Mouse (Mus musculus) heart, embryonic 15.5 days (tissue): ENCODE data around the gene Kntc1. TPM values are rescaled to one million over a fixed set of nuclear protein-coding genes. Genes with fewer than 3 reads are reported as not detected.
A peak's percentile ranks its signal among the peaks of the same experiment; 100 is the strongest.
"Not testable (repeated sequence)": the region's sequence is repeated elsewhere in the genome, so short reads cannot be mapped to it uniquely, and the experiment has no call there.

Experiments
- ATAC-seq: fragments of 200-750 bp; cut with Nextera tagmentation; replicated peaks from 2 replicates; pipeline ENCODE4 v1.8.0; 2017; ENCODE audit warnings: low read depth, moderate TSS enrichment; ENCODE audit not compliant: insufficient number of reproducible peaks, insufficient read depth, low FRiP score
- H3K27ac ChIP-seq: fragments of 300-500 bp; sonication (generic); 2 replicates; pipeline ENCODE4 v1.5.1; 2015; ENCODE audit warnings: mild to moderate bottlenecking, inconsistent platforms
- H3K27me3 ChIP-seq: fragments of 300-500 bp; sonication (generic); 2 replicates; pipeline ENCODE4 v1.6.1; 2015; ENCODE audit warnings: inconsistent platforms
- H3K36me3 ChIP-seq: fragments of 300-500 bp; sonication (generic); 2 replicates; pipeline ENCODE4 v1.6.1; 2015; ENCODE audit warnings: mild to moderate bottlenecking, inconsistent platforms
- H3K4me1 ChIP-seq: fragments of 300-500 bp; sonication (generic); replicated peaks from 2 replicates; pipeline ENCODE4 v1.6.1; 2015; ENCODE audit warnings: inconsistent platforms
- H3K4me2 ChIP-seq: fragments of 300-500 bp; sonication (generic); 2 replicates; pipeline ENCODE4 v1.6.1; 2015; ENCODE audit warnings: inconsistent platforms, mild to moderate bottlenecking, moderate library complexity
- H3K4me3 ChIP-seq: fragments of 300-500 bp; sonication (generic); 2 replicates; pipeline ENCODE4 v1.5.1; 2015; ENCODE audit warnings: mild to moderate bottlenecking, inconsistent platforms
- H3K9ac ChIP-seq: fragments of 300-500 bp; sonication (generic); 2 replicates; pipeline ENCODE4 v1.6.1; 2015; ENCODE audit warnings: mild to moderate bottlenecking, inconsistent platforms
- H3K9me3 ChIP-seq: fragments of 300-500 bp; sonication (generic); replicated peaks from 2 replicates; pipeline ENCODE4 v1.6.1; 2016; ENCODE audit warnings: inconsistent platforms
- WGBS: fragments of 180-500 bp; shearing (Covaris S2); methylation state at CpG from one replicate; pipeline ENCODE4 v1.1.7; 2015; ENCODE audit warnings: mixed read lengths; 5-methylcytosine and 5-hydroxymethylcytosine counted together
- polyA plus RNA-seq: library from polyadenylated mRNA; unstranded; fragments of >200 nt; fragmentation: Nextera tagmentation; extraction: Ambion mirVana; gene quantifications from 2 replicates; pipeline ENCODE4 v1.2.1, GENCODE M21; 2015

The Kntc1 gene
- polyA plus RNA-seq, 1 experiment from 2014 or later = 14.2 TPM

DNA sequence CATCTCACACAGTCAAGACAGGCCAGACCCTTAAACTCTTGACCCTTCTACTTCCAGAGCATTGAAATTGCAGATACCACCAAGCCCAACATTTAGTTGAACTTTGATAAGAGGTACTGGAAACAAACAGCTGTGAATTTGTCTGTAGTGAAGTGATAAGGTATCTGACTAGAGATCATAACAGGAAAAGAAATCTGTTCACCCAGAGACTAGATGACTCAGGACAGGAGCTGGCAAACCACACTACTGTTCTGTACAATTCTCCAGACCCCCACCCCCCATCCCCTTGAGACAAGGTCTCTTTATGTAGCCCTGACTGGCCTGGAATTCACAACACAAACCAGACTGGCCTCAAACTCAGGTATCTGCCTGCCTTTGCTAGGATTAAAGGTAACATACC lies 3.3 kb upstream of the Kntc1 start:
- Histone ChIP-seq H3K9ac (peak overlapping the region; percentile 19; the same call in 1 of the 2 replicates), H3K27me3 (no peaks in the 10 kb centered on the region)
- ATAC-seq = no peak

GRCm38 (mm10) chr5:123747604-123748003 lies 1.9 kb upstream of the Kntc1 start:
- no peaks in the 10 kb centered on the region for H3K9me3 ChIP-seq
- ATAC-seq = no peak
- peaks cover 22% of the 10 kb centered on the region for H3K36me3 ChIP-seq
- H3K27me3 ChIP-seq = no peaks in the 10 kb centered on the region
- 24% methylated on average over 7 of the region's 7 CpGs for WGBS
- peak overlapping the region; percentile 73 for H3K4me3 ChIP-seq
- H3K4me1 ChIP-seq = peaks cover 31% of the 10 kb centered on the region
- peak overlapping the region; percentile 46 for H3K9ac ChIP-seq
- H3K4me2 ChIP-seq = peak overlapping the region; percentile 67
- H3K27ac ChIP-seq = no peak overlapping the region

More for the DNA sequence above, 3.3 kb upstream of the Kntc1 start:
- peaks cover 28% of the 10 kb centered on the region for H3K36me3 ChIP-seq
- no peak overlapping the region for H3K27ac ChIP-seq
- H3K4me2 ChIP-seq = peak overlapping the region; percentile 67
- H3K4me3 ChIP-seq = peak overlapping the region; percentile 73; the same call in 1 of the 2 replicates
- no peaks in the 10 kb centered on the region for H3K9me3 ChIP-seq
- H3K4me1 ChIP-seq = peaks cover 31% of the 10 kb centered on the region

DNA sequence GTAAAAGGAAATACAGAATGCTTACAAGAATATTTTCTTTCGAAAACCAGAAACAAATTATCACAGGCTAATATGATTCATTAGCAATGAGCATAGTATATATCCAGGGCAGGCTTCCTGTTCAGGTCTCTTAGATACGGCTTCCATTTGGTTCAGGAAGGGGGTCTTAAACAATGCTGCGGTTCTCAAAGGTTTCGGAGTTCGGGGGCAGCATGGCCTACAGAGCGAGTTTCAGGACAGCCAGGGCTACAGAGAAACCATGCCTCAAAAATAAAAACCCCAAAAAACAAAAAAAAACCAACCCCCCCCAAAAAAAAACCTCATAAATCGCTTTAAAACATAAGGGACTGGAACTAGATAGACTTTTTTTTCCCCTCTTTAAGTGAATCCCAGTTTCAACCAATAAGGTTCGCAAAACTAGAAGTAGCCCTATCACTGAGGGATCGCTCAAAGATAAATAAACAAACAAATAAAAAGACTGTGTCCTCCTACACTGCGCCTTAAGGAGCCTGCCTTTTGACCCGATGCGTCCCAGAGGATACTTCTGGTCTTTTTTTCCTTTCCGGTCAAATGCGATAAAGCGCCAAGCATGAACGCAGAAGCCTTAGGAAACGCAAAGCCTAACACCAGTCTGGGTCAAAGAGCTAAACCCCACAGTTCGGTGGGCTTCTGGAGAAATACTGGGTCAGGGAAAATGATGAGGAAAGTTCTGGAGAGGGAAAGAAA lies 1.0 kb upstream of the Kntc1 start:
- H3K36me3 ChIP-seq = peaks cover 14% of the 10 kb centered on the region
- peak; percentile 15; the same call in 1 of the 2 replicates for ATAC-seq
- peak overlapping the region; percentile 73 for H3K4me3 ChIP-seq
- no peaks in the 10 kb centered on the region for H3K9me3 ChIP-seq
- WGBS = under 1% methylated on average over 18 of the region's 18 CpGs
- peak overlapping the region; percentile 65 for H3K9ac ChIP-seq
- no peaks in the 10 kb centered on the region for H3K27me3 ChIP-seq
- H3K27ac ChIP-seq = peak overlapping the region; percentile 97
- H3K4me1 ChIP-seq = peaks cover 31% of the 10 kb centered on the region
- H3K4me2 ChIP-seq = peak overlapping the region; percentile 67

DNA sequence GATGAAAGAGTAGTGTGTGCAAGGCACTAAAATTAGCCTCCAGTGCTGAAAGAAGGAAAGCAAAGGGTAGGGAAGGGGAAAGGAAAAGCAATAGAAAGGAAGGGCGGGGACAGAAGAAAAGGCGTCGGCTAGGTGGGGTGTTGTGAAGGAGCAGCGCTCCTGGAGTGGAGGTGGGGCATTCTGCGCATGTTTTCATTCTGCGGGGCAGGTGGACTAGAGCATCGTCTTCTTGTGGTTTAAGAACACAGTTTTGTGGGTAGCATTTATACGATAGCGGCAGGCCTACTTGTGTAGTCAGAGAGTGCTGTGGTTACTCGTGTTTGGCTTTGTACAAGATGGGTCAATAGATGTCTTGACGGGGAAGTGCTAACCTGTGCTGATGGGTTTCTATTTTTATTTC lies 16.0 kb downstream of the Kntc1 start:
- Histone ChIP-seq H3K36me3 (peaks cover 44% of the 10 kb centered on the region), H3K4me3 (no peak overlapping the region), H3K4me1 (no peaks in the 10 kb centered on the region), H3K27me3 (no peaks in the 10 kb centered on the region), H3K4me2 (no peak overlapping the region), H3K9me3 (no peaks in the 10 kb centered on the region), H3K27ac (no peak overlapping the region), H3K9ac (no peak overlapping the region)
- WGBS = 85% methylated on average over 11 of the region's 11 CpGs
- ATAC-seq = no peak

DNA sequence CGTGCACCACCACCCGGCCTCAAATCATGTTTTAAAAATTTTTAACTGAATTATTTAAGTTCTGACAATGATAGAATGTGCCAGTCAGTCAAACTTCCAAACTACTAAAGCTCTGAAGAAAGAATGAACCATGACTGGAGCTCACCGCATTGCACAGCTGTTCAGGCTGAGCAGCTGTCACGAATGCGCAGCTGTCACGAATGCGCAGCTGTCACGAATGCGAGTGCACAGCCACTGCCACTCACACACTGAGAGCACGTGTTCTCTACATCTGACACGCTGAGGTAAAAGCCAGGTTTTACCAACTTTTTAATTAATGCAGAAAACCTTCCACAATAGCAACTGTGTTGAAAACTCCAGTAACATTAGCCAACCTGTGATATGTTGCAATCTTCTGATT lies 16.9 kb downstream of the Kntc1 start:
- not testable (repeated sequence) for H3K4me1 ChIP-seq, H3K4me2 ChIP-seq, H3K27me3 ChIP-seq, H3K9ac ChIP-seq, ATAC-seq, H3K9me3 ChIP-seq, H3K4me3 ChIP-seq, H3K27ac ChIP-seq
- WGBS = 92% methylated on average over 11 of the region's 11 CpGs
- H3K36me3 ChIP-seq = peaks cover 44% of the 10 kb centered on the region

- no peak overlapping the region for H3K27ac ChIP-seq
- no peak for ATAC-seq
- no peak overlapping the region for H3K9ac ChIP-seq
- peaks cover 45% of the 10 kb centered on the region for H3K36me3 ChIP-seq
- H3K4me3 ChIP-seq = no peak overlapping the region
- no peaks in the 10 kb centered on the region for H3K27me3 ChIP-seq
- H3K4me1 ChIP-seq = no peaks in the 10 kb centered on the region
- H3K4me2 ChIP-seq = no peak overlapping the region
- no peaks in the 10 kb centered on the region for H3K9me3 ChIP-seq
- WGBS = 90% methylated on average over 9 of the region's 9 CpGs
Observed at GRCm38 (mm10) chr5:123773441-123773840, 23.9 kb downstream of the Kntc1 start.

- WGBS = 92% methylated on average over 8 of the region's 8 CpGs
- no peak for ATAC-seq
- no peaks in the 10 kb centered on the region for H3K27me3 ChIP-seq
Observed at GRCm38 (mm10) chr5:123780716-123781115, 31.2 kb downstream of the Kntc1 start.

GRCm38 (mm10) chr5:123781864-123782263 lies 32.3 kb downstream of the Kntc1 start:
- H3K4me2 ChIP-seq = no peak overlapping the region
- no peak for ATAC-seq
- H3K9ac ChIP-seq = no peak overlapping the region
- peaks cover 41% of the 10 kb centered on the region for H3K36me3 ChIP-seq
- WGBS = 88% methylated on average over 4 of the region's 4 CpGs
- no peaks in the 10 kb centered on the region for H3K27me3 ChIP-seq
- H3K9me3 ChIP-seq = no peaks in the 10 kb centered on the region
- no peaks in the 10 kb centered on the region for H3K4me1 ChIP-seq
- H3K27ac ChIP-seq = no peak overlapping the region
- no peak overlapping the region for H3K4me3 ChIP-seq

More at GRCm38 (mm10) chr5:123780716-123781115, 31.2 kb downstream of the Kntc1 start:
- Histone ChIP-seq H3K9ac (no peak overlapping the region), H3K4me1 (no peaks in the 10 kb centered on the region), H3K27ac (no peak overlapping the region), H3K9me3 (no peaks in the 10 kb centered on the region), H3K36me3 (peaks cover 45% of the 10 kb centered on the region), H3K4me3 (no peak overlapping the region), H3K4me2 (no peak overlapping the region)

- Histone ChIP-seq H3K4me2 (no peak overlapping the region), H3K9ac (no peak overlapping the region), H3K4me1 (no peaks in the 10 kb centered on the region), H3K27me3 (no peaks in the 10 kb centered on the region), H3K4me3 (no peak overlapping the region), H3K9me3 (no peaks in the 10 kb centered on the region; the same call in 1 of the 2 replicates), H3K36me3 (peaks cover 63% of the 10 kb centered on the region), H3K27ac (no peak overlapping the region)
- 90% methylated on average over 7 of the region's 7 CpGs for whole genome bisulfite sequencing
- no peak for ATAC-seq
Observed at GRCm38 (mm10) chr5:123788976-123789375, 39.5 kb downstream of the Kntc1 start.

DNA sequence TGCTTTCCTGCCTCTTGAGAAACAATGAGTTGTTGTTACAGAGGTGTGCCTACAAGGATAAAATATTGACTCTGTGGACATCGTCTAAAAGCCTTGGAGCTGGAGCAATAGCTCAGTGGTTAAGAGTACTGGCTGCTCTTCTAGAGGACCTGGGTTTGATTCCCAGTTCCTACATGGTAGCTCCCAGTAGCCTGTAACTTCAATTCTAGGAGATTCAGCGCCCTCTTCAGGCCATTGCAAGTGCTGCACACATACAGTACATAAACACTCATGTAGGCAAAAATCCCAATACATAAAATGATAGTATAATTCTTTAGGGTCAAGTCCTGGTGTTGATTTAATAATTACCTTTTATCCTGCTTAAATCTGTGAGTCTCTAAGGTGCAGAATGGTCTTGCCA lies 43.6 kb downstream of the Kntc1 start:
- no peak overlapping the region for H3K27ac ChIP-seq

GRCm38 (mm10) chr5:123806334-123806733 lies 56.8 kb downstream of the Kntc1 start:
- Histone ChIP-seq H3K4me2 (no peak overlapping the region), H3K4me1 (no peaks in the 10 kb centered on the region), H3K36me3 (peaks cover 23% of the 10 kb centered on the region; the same call in 1 of the 2 replicates), H3K27ac (no peak overlapping the region), H3K27me3 (no peaks in the 10 kb centered on the region), H3K9ac (no peak overlapping the region), H3K9me3 (no peaks in the 10 kb centered on the region), H3K4me3 (no peak overlapping the region)
- ATAC-seq = no peak
- 94% methylated on average over 11 of the region's 11 CpGs for WGBS

More for the DNA sequence above, 43.6 kb downstream of the Kntc1 start:
- Histone ChIP-seq H3K4me3 (no peak overlapping the region), H3K36me3 (peaks cover 55% of the 10 kb centered on the region), H3K9ac (no peak overlapping the region), H3K4me1 (no peaks in the 10 kb centered on the region), H3K27me3 (no peaks in the 10 kb centered on the region), H3K4me2 (no peak overlapping the region), H3K9me3 (no peaks in the 10 kb centered on the region; the same call in 1 of the 2 replicates)
- no peak for ATAC-seq
- 85% methylated on average over 2 of the region's 2 CpGs for WGBS

- 92% methylated on average over 5 of the region's 5 CpGs for WGBS
- no peaks in the 10 kb centered on the region for H3K9me3 ChIP-seq
Observed at GRCm38 (mm10) chr5:123808541-123808940, 59.0 kb downstream of the Kntc1 start.

More at GRCm38 (mm10) chr5:123808541-123808940, 59.0 kb downstream of the Kntc1 start:
- no peak overlapping the region for H3K9ac ChIP-seq
- H3K27ac ChIP-seq = no peak overlapping the region
- no peak for ATAC-seq
- no peak overlapping the region for H3K4me2 ChIP-seq
- H3K4me1 ChIP-seq = no peaks in the 10 kb centered on the region
- no peak overlapping the region for H3K4me3 ChIP-seq
- no peaks in the 10 kb centered on the region for H3K27me3 ChIP-seq
- H3K36me3 ChIP-seq = peaks cover 7% of the 10 kb centered on the region; the same call in 1 of the 2 replicates
